Comparison of ENCODE assay signal across 27 mouse cellular contexts in the genomic region with DNA sequence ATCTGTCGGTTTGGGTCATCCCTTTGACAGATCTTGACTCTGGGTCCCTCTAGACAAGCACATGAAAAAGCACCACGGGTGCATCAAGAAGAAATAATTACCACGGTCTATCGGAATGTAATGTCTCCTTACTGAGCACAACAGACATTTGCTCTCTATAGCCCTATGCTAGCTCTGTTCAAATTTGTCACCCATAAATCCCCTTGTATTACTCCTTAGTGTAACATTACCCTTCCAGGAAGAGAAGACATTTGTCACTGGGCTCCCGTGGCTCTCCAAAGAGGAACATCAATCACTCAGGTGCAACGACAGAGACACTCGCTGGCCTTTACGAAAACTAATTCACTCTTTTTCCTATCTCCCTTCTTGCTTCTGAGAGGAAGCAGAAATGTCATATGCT.
"Had no signal": no experiment of that assay in that cellular context is flagged by ENCODE, and none has a peak within 500 bp of the region (broad histone marks: within the 10 kb centered on the region; RNA-seq: fewer than 3 reads in every experiment).

No protein-coding gene starts in this region.

- DNase-seq: gastrocnemius, adult 2 months; gastrocnemius, postnatal 10 days; gastrocnemius, postnatal 25 days; heart, adult 2 months; heart, postnatal 4 days; kidney, adult 2 months; kidney, adult 9 months; kidney, postnatal 10 days; kidney, postnatal 25 days; kidney, postnatal 4 days; left cerebral cortex, postnatal 4 days had no signal

- H3K4me1 ChIP-seq: heart, embryonic 13.5 days; heart, embryonic 15.5 days; hindbrain, embryonic 10.5 days; hindbrain, embryonic 12.5 days; intestine, embryonic 15.5 days; kidney, embryonic 15.5 days; limb, embryonic 13.5 days; limb, embryonic 15.5 days; liver, embryonic 12.5 days had no signal

- H3K4me2 ChIP-seq: heart, embryonic 11.5 days; heart, embryonic 13.5 days; heart, embryonic 15.5 days; hindbrain, embryonic 12.5 days; hindbrain, embryonic 14.5 days; intestine, embryonic 15.5 days; kidney, embryonic 15.5 days; limb, embryonic 13.5 days; limb, embryonic 15.5 days; liver, embryonic 12.5 days had no signal

- H3K4me3 ChIP-seq: gastrocnemius, adult 2 months; heart, adult 2 months; heart, embryonic 13.5 days; heart, embryonic 15.5 days; hindbrain, embryonic 10.5 days; hindbrain, embryonic 12.5 days; intestine, embryonic 15.5 days; kidney, embryonic 15.5 days; layer of hippocampus, adult 2 months; left cerebral cortex, adult 2 months; limb, embryonic 13.5 days; limb, embryonic 15.5 days; liver, embryonic 12.5 days had no signal

- H3K9ac ChIP-seq: heart, embryonic 13.5 days; heart, embryonic 15.5 days; hindbrain, embryonic 12.5 days; hindbrain, embryonic 14.5 days; intestine, embryonic 15.5 days; kidney, embryonic 15.5 days; limb, embryonic 13.5 days; limb, embryonic 15.5 days; liver, embryonic 12.5 days had no signal

- H3K27me3 ChIP-seq: heart, embryonic 13.5 days; heart, embryonic 15.5 days; hindbrain, embryonic 12.5 days; intestine, embryonic 15.5 days; limb, embryonic 13.5 days; limb, embryonic 15.5 days; liver, embryonic 12.5 days had no signal

- H3K27ac ChIP-seq: gastrocnemius, adult 2 months; heart, adult 2 months; heart, embryonic 13.5 days; heart, embryonic 15.5 days; hindbrain, embryonic 10.5 days; hindbrain, embryonic 12.5 days; hindbrain, embryonic 14.5 days; intestine, embryonic 15.5 days; kidney, embryonic 15.5 days; layer of hippocampus, adult 2 months; left cerebral cortex, adult 2 months; limb, embryonic 13.5 days; limb, embryonic 15.5 days; liver, embryonic 12.5 days had no signal

- H3K36me3 ChIP-seq: heart, embryonic 13.5 days; heart, embryonic 15.5 days; hindbrain, embryonic 10.5 days; hindbrain, embryonic 12.5 days; intestine, embryonic 15.5 days; kidney, embryonic 15.5 days; limb, embryonic 13.5 days; limb, embryonic 15.5 days; liver, embryonic 12.5 days had no signal

- ATAC-seq: hindbrain, embryonic 16.5 days; inflammation-experienced regulatory T-cells, adult 6 months; intestine, embryonic 15.5 days; intestine, postnatal 0 days; liver, embryonic 12.5 days had no signal

- H3K9me3 ChIP-seq: heart, embryonic 13.5 days; heart, embryonic 15.5 days; hindbrain, embryonic 10.5 days; hindbrain, embryonic 12.5 days; intestine, embryonic 15.5 days; kidney, embryonic 15.5 days; limb, embryonic 13.5 days; limb, embryonic 15.5 days; liver, embryonic 12.5 days had no signal
